Mouse (Mus musculus) mouse trophoblast stem cell (cell line): ENCODE data around the gene Fam19a5.

Source experiments
- in situ Hi-C, 2 experiments: fragments of 300-500 bp; cut with MseI, MboI; formaldehyde crosslinking; loops; 2 replicates in 1 of 2; 3 replicates in 1 of 2; pipeline ENCODE4 v1.15.1; 2025

The Fam19a5 gene

GRCm38 (mm10) chr15:87723455-87723986 lies 179.4 kb downstream of the Fam19a5 start:
- in situ Hi-C loops, result no loop called here

- in situ Hi-C loops, result no loop called here
Measured at GRCm38 (mm10) chr15:87726657-87727236, 182.6 kb downstream of the Fam19a5 start.

- in situ Hi-C loops, result no loop called here
Measured at GRCm38 (mm10) chr15:87736345-87736744, 192.2 kb downstream of the Fam19a5 start.

GRCm38 (mm10) chr15:87755482-87755881 lies 211.4 kb downstream of the Fam19a5 start:
- in situ Hi-C loops, result no loop called here

GRCm38 (mm10) chr15:87765876-87766275 lies 221.8 kb downstream of the Fam19a5 start:
- in situ Hi-C loops, result no loop called here

GRCm38 (mm10) chr15:87773955-87774354 lies 229.9 kb downstream of the Fam19a5 start:
- in situ Hi-C loops, result no loop called here

- in situ Hi-C loops, result no loop called here
Measured at GRCm38 (mm10) chr15:87783331-87783730, 239.2 kb downstream of the Fam19a5 start.

GRCm38 (mm10) chr15:87789671-87790070 lies 245.6 kb downstream of the Fam19a5 start:
- in situ Hi-C loops, result no loop called here

GRCm38 (mm10) chr15:87793661-87794060 lies 249.6 kb downstream of the Fam19a5 start:
- in situ Hi-C loops, result no loop called here

- in situ Hi-C loops, result no loop called here
Measured at GRCm38 (mm10) chr15:87796571-87796970, 252.5 kb downstream of the Fam19a5 start.
